Mouse (Mus musculus) gastrocnemius, adult 18-20 months (tissue): ENCODE data around the gene Hoxa6. TPM values are rescaled to one million over a fixed set of nuclear protein-coding genes. Genes with fewer than 3 reads are reported as not detected.
A peak's percentile ranks its signal among the peaks of the same experiment; 100 is the strongest.

Experiments used
- DNase-seq: peaks from one replicate; pipeline ENCODE4 v3.0.0; 2021; ENCODE audit warnings: low spot score
- long read RNA-seq, 2 experiments: library from polyadenylated mRNA; stranded (forward); transcript quantifications; one replicate each; pipeline ENCODE4 v2.0.0; 2021
- total RNA-seq, 2 experiments: library from RNA; stranded (reverse); gene quantifications; 2 replicates each; pipeline ENCODE4 v1.2.3; 2021

Gene Hoxa6
- total RNA-seq, result 1 to 10 TPM; 2.0 to 2.1 TPM
- long read RNA-seq, experiment 1, result 0 reads
- long read RNA-seq, experiment 2, result 0 reads

DNA sequence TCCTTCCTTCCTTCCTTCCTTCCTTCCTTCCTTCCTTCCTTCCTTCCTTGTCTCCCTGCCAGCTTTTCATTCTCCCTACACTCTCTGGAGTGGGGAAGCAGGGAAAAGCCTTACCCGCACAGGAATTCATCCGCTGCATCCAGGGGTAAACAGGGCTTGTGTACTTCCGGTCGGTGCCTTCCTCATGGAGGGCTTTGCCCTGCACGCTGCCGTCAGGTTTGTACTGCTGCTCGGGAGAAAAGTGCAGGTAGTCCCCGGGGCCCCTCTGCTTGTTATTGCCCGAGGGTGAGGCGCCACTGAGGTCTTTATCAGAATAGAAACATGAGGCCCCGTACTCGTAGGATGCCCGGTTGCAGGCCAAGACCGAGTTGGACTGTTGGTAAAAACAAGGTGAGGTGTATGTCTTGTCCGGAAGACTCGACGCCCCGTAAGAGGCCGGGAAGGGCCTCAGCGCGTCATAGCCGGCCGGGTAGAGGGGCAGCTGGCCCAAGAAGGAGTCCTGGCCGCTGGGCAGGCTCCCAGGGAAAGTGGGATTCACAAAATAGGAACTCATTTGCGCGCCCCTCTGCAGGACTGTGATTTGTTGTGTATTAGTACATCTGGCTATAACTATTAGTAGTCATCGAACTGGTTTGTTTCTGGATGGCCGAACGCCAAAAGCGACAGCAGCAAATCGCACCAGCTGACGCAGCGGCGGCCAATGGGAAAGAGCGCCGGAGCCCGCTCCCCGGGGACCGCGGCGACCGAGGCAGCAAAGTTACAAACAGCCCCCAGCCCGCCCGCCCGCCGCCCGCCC, at the start of gene Hoxa6:
Hoxa6 (minus strand) TSS at position 651 of the 796 bp plus-strand sequence.
- DNase-seq, result peak; percentile 53

DNA sequence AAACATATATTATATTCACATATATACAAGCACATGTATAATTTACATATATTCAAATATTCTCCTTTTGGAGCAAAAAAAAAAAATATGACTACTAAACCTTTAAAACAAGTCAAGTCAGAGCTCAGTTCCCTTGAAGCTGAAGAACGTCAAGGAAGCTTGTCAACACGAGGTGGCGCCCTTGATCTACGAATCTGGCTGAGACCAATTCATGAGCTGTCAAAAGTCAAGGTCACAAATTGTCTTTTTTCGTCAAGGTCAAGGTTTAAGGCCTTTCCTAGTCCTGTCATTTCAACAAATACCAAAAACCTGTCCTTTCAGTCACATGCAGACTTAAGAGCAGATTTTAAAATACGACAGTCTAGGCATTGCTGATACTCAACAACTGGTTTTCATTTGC, 48.4 kb upstream of the Hoxa6 start:
- peak; percentile 86 for DNase-seq

DNA sequence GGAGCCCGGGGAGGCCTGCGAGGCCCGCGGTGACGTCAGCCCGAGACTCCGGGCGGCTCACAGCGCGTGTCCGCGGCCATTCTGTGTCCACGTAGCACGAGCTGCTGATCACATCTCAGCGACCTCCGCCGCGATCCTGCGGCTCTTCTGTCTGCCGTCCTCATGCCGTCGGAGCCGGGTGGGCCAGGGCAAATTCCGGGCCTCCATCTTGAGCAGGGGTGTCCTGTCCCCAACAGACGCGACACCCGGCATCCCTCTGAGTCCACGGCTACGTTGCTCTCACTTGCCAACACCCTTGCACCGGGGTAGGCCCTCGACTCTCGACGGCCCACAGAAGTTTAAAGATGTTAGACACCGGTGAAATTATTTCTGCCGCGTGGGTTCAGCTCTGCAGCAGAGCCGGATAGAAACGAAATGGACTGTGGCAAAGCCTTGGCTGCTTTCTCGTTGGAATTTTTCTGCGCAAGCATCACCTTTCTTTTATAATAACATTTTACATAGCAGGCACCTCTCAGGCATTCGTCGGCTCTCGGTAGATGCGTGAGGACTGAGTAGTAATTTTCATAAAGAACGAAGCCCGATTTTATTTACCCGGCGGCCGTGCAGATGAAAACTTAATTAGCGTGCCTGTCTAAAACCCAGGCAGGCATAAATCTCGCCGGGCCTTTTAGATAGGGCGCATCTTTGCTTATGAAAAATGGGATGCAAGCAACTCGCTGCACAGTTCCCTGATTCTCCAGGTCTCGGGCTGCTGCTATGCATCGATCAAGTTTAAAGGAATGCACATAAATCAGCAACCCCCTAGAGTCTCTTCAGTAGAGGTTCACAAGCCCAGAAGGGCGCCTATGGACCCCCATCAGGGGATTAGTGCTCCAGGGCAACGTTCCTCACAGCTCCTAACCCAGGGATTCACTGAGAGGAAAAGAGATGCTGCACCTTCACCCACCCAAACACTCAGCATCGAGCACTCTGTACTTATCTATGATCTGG, 45.3 kb upstream of the Hoxa6 start:
- no peak for DNase-seq

DNA sequence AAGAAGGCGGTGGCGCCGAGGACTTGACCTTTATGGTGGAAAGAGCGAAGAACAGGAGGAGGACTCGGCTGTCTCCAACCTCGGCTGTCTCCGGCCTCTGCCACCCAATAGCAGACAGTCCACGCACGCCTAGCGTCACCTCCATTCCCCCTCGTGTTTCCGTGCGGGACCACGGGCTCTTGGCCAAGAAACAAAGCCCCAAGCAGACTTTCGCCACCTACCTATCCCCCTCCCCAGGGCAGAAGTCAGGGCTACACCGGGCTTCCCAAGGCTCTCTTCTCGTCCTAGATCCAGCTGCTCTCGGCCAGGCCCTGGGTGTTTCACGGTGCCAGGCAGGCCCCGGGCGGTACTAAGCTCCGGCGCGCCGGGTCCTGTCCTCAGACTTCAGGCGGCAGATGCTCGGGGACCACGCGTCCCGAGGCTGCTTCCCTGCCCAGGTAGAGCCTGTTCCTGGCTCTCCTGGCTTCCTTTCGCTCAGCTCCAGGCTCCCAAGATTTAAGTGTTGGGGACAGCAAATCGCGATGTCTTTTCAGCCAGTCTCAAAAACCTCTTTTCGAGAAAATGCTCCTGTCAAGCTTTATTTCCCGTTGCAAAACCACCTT, 44.4 kb upstream of the Hoxa6 start:
- DNase-seq, result no peak

GRCm38 (mm10) chr6:52252016-52252774, 43.7 kb upstream of the Hoxa6 start:
- no peak for DNase-seq

DNA sequence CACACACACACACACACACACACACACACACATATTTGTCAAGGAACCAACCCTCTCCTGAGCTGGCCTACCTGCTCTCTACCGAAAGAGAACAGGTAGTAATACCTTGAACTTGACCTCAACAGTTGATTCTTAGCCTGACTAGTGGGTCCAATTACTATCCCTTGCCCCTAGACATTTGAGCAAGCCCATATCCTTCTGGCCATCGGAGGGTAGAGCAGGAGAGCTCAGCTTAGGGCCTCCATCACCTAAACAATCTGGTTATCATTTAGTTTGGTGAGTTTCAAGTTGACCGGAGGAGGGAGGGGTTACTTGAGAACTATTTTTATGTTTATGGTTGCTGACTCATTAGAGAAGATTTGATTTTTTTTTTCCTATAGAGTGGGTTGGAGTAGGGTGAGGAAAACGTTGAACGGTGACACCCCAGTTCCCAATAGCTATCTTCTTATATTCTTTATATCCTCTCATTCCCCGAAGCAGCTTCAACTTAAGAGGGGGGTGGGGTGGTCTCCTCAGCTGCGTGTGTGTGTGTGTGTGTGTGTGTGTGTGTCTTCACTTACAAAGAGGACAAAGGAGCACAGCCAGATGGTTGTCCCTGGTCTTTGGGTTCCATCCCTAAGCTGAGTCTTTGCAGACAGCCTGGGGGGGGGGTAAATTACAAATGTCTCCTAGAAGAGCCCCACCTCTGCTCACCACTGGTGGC, 42.8 kb upstream of the Hoxa6 start:
- DNase-seq, result no peak

DNA sequence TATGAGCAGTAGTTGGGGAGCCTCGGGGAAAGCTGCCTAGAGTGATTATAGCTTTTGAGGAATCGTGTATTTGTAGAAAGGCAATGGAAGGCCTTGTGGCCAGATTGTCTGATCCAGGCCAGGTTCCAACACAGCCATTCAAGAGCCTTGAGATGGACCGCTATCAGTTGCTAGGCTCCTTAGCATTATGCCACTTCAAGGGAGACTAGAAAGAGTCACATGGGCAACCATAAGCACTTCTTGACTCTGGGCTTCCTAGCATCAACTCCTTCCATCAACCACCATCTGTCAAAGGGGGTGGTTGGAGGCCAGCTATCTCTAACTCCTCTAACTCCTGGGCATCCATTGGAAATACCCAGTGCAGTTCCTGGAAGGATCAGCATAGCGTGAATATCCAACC, 41.3 kb upstream of the Hoxa6 start:
- no peak for DNase-seq

- no peak for DNase-seq
These were observed 40.9 kb upstream of the Hoxa6 start for GRCm38 (mm10) chr6:52249415-52249738.

- DNase-seq, result no peak
These were observed 40.3 kb upstream of the Hoxa6 start for GRCm38 (mm10) chr6:52248638-52249414.

- no peak for DNase-seq
These were observed 39.5 kb upstream of the Hoxa6 start for GRCm38 (mm10) chr6:52247766-52248637.

DNA sequence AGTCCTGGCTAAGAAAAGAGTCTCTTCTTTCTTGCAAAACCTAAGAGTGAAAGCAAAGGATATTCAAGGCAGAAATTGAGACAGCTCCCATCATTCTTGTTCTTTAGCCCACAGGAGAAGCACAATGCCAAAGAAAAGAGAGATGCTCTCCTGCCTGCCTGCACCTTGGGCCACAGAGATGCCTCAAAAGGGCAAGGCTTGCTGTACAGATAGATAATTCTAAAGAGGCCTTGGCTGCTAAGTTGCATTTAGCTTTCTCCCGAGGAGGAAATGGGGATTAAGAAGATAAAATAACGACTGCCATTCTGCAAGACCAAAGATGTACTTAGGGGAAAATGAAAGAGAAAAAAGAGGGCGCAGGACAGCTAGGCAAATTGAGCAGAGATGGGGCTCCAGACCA, 38.4 kb upstream of the Hoxa6 start:
- DNase-seq, result no peak

DNA sequence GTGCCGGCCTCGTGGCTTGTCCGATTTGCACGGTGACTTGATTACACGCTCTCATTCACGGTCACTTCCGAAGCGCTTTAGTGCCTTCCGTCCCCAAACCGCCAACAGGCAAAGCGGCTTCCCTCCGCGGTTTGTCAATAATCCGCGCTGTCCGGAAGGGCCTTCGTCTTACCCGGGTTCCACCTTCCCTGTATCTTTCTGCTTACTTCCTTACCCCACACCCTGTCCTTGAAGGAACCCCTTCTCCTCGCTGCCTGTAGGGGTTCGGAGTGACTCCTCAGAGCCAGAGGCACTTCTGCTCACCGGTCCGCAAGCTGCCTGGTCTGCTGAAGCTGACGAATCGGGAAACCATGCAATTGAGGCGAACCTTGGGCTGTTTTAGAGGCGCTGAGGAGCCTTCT, 37.9 kb upstream of the Hoxa6 start:
- no peak for DNase-seq

GRCm38 (mm10) chr6:52245757-52246142, 37.2 kb upstream of the Hoxa6 start, which contains the start of gene Hoxa11:
Hoxa11 (minus strand) TSS chr6:52245810.
- no peak for DNase-seq

GRCm38 (mm10) chr6:52245040-52245756, 36.7 kb upstream of the Hoxa6 start:
- no peak for DNase-seq

- DNase-seq, result no peak
These were observed 36.0 kb upstream of the Hoxa6 start for GRCm38 (mm10) chr6:52244471-52245039.

DNA sequence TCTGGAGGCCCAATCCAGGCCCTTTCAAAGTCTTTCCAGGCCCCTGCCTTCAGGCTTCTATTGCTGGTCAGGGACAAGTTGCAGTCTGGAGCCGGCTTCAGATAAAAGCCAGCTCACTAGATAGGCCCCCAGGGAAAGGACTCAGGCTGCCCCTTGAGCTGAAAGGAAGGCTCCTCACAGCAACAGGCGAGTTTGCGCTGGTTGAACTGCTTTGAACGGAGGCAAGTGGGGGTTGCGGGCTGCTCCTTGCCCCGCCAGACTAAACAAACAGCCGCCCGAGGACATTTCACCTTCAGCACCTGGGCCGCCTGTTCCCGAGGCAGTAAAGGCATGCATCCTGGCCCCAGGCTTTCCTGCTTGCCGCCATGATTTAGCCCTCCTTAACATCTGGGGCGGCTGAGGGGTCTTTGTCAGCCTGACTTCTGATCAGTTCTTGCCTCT, 35.2 kb upstream of the Hoxa6 start:
- no peak for DNase-seq

- no peak for DNase-seq
These were observed 34.3 kb upstream of the Hoxa6 start for GRCm38 (mm10) chr6:52242801-52243332.
